Mouse (Mus musculus): Measurements from ENCODE around the gene Cfap157. TPM values are rescaled to one million over a fixed set of nuclear protein-coding genes. Genes with fewer than 3 reads are reported as not detected.

Gene Cfap157
- polyA plus RNA-seq (2017; shearing (Covaris generic)), result 0.68 TPM

GRCm38 (mm10) chr2:32784048-32784681 lies at the start of gene Cfap157:
Gene Cfap157, minus strand, starts transcription at chr2:32784428.

GRCm38 (mm10) chr2:32775359-32776074 lies 8.7 kb downstream of the Cfap157 start, which contains the start of the genes Ttc16 and Ptrh1:
Gene Ttc16, minus strand, starts transcription at chr2:32775633.
Gene Ptrh1, plus strand, starts transcription at chr2:32775786.

GRCm38 (mm10) chr2:32757056-32757845 lies 27.0 kb downstream of the Cfap157 start, which contains the start of gene Tor2a:
Gene Tor2a, plus strand, starts transcription at chr2:32757234.

GRCm38 (mm10) chr2:32740916-32741272 lies 43.3 kb downstream of the Cfap157 start, which contains the start of gene 6330409D20Rik:
Gene 6330409D20Rik, minus strand, starts transcription at chr2:32741016.

Other genes with a start within 250 kb of the Cfap157 start
- gene Fam102a, start 249.1 kb downstream of the Cfap157 start, polyA plus RNA-seq (2017; shearing (Covaris generic)), result 59.5 TPM
- 142 TPM for gene Dpm2, start 213.6 kb downstream of the Cfap157 start, polyA plus RNA-seq (2017; shearing (Covaris generic))
- gene Pip5kl1, start 209.6 kb downstream of the Cfap157 start, polyA plus RNA-seq (2017; shearing (Covaris generic)), result not detected
- gene 9430097D07Rik, start 208.7 kb downstream of the Cfap157 start, polyA plus RNA-seq (2017; shearing (Covaris generic)), result not detected
- 47.0 TPM for gene St6galnac4, start 197.3 kb downstream of the Cfap157 start, polyA plus RNA-seq (2017; shearing (Covaris generic))
- 3.4 TPM for gene St6galnac6, start 184.7 kb downstream of the Cfap157 start, polyA plus RNA-seq (2017; shearing (Covaris generic))
- gene Ak1, start 162.7 kb downstream of the Cfap157 start, polyA plus RNA-seq (2017; shearing (Covaris generic)), result not detected
- gene Eng, start 137.8 kb downstream of the Cfap157 start, polyA plus RNA-seq (2017; shearing (Covaris generic)), result 0.23 TPM
- 15.6 TPM for gene Fpgs, start 80.3 kb downstream of the Cfap157 start, polyA plus RNA-seq (2017; shearing (Covaris generic))
- 35.7 TPM for gene Cdk9, start 71.4 kb downstream of the Cfap157 start, polyA plus RNA-seq (2017; shearing (Covaris generic))
- 139 TPM for gene Sh2d3c, start 63.4 kb downstream of the Cfap157 start, polyA plus RNA-seq (2017; shearing (Covaris generic))
- 0.66 TPM for gene 6330409D20Rik, start 43.4 kb downstream of the Cfap157 start, polyA plus RNA-seq (2017; shearing (Covaris generic))
- gene Tor2a, start 27.2 kb downstream of the Cfap157 start, polyA plus RNA-seq (2017; shearing (Covaris generic)), result 69.2 TPM
- 2.0 TPM for gene Ttc16, start 8.8 kb downstream of the Cfap157 start, polyA plus RNA-seq (2017; shearing (Covaris generic))
- gene Ptrh1, start 8.6 kb downstream of the Cfap157 start, polyA plus RNA-seq (2017; shearing (Covaris generic)), result 8.0 TPM
- gene Stxbp1, start 62.8 kb upstream of the Cfap157 start, polyA plus RNA-seq (2017; shearing (Covaris generic)), result 2.9 TPM
- 1.4 TPM for gene Fam129b, start 91.7 kb upstream of the Cfap157 start, polyA plus RNA-seq (2017; shearing (Covaris generic))
- gene Rpl12, start 177.1 kb upstream of the Cfap157 start, polyA plus RNA-seq (2017; shearing (Covaris generic)), result 35.9 TPM
- 10.8 TPM for gene Lrsam1, start 177.2 kb upstream of the Cfap157 start, polyA plus RNA-seq (2017; shearing (Covaris generic))
- 6.9 TPM for gene Slc2a8, start 197.7 kb upstream of the Cfap157 start, polyA plus RNA-seq (2017; shearing (Covaris generic))

Measured in activated CD4-positive, CD25-positive, alpha-beta regulatory T cell, adult 9 weeks (primary cell).